Mouse (Mus musculus) subcutaneous adipose tissue, adult 2 months (tissue): ENCODE measurements around the gene Nme6. TPM values are rescaled to one million over a fixed set of nuclear protein-coding genes. Genes with fewer than 3 reads are reported as not detected.

Experiments used
- polyA plus RNA-seq: library from polyadenylated mRNA; depleted of rRNA; stranded (reverse); fragments of >200 nt; gene quantifications from 2 replicates; pipeline ENCODE4 v1.2.3, GENCODE M21; 2012; ENCODE audit warnings: low replicate concordance; rRNA removed

Gene Nme6
- 12.1 and 32.9 TPM in 2 replicates for polyA plus RNA-seq

GRCm38 (mm10) chr9:109832391-109833087 is at the start of gene Nme6:
Nme6 (plus strand) TSS chr9:109832749.

GRCm38 (mm10) chr9:109790570-109790969 is 42.0 kb upstream of the Nme6 start, which contains the start of gene Fbxw27:
Fbxw27 (minus strand) TSS chr9:109790670.

DNA sequence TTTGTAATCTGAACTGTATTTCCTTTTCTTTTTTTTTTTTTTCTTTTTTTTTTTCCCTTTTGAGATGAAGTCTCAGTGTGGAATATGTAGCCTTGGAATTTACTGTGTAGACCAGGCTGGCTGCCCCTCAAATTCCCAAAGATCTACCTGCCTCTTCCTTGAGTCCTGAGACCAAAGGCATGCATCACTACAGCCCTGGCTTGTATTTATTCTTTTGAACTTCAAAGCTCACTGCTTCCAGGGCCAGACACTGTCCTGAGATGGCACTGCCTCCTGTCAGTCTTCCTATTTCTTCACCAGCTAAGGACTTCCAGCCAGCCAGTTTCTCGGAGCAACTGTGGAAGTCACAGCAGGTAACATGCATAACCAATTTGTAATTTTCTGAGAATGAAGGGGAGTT is 20.6 kb upstream of the Nme6 start, which contains the start of gene Spink8:
Spink8 (plus strand) TSS at position 301 of the 400 bp plus-strand sequence.

DNA sequence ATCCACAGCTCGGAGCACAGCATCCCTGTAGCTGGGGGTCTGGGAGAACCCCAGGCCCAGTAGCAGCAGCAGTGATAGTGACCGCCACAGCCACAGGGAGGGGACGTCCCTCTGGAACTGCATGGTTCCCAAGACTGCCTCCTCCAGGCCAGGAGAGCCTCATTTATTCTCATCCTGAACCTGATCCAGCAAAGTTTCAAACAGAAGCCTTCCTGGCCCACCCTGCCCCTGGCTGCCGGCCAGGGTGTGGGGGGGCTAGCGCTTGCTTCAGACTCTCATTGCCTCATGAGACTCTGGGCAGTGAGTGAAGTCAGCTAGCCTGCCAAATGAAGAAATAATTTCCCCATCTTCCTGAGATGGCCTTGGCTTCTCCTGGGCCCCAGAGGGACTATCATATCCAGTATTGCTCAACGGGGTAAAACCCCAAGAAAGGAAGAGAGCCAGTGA is 16.8 kb downstream of the Nme6 start, which contains the start of gene Camp:
Camp (minus strand) TSS at position 306 of the 447 bp plus-strand sequence.

GRCm38 (mm10) chr9:109874797-109875691 is 42.5 kb downstream of the Nme6 start, which contains the start of gene Cdc25a:
Cdc25a (plus strand) TSS chr9:109875579.

Other genes starting within 250 kb of the Nme6 start
- gene Fbxw24, start 206.7 kb upstream of the Nme6 start, polyA plus RNA-seq = not detected in 2 replicates
- gene Fbxw25, start 168.1 kb upstream of the Nme6 start, polyA plus RNA-seq = not detected in 2 replicates
- not detected in 2 replicates for gene Fbxw18, start 130.0 kb upstream of the Nme6 start, polyA plus RNA-seq
- not detected in 2 replicates for gene Fbxw26, start 86.7 kb upstream of the Nme6 start, polyA plus RNA-seq
- not detected in 2 replicates for gene Fbxw27, start 42.1 kb upstream of the Nme6 start, polyA plus RNA-seq
- 0.46 and 11.5 TPM in 2 replicates for gene Spink8, start 20.5 kb upstream of the Nme6 start, polyA plus RNA-seq
- gene Camp, start 16.9 kb downstream of the Nme6 start, polyA plus RNA-seq = 0.17 and 0.54 TPM in 2 replicates
- 1.6 and 7.2 TPM in 2 replicates for gene Cdc25a, start 42.8 kb downstream of the Nme6 start, polyA plus RNA-seq
- gene Map4, start 98.7 kb downstream of the Nme6 start, polyA plus RNA-seq = 179 and 234 TPM in 2 replicates